Mouse (Mus musculus): ENCODE results near the gene Rasa4. TPM values are rescaled to one million over a fixed set of nuclear protein-coding genes. Genes with fewer than 3 reads are reported as not detected.
"Not testable (repeated sequence)": the region's sequence is repeated elsewhere in the genome, so short reads cannot be mapped to it uniquely, and the experiment has no call there.

The Rasa4 gene
- total RNA-seq, 2 experiments from 2014 or later = 14.6 to 15.3 TPM

DNA sequence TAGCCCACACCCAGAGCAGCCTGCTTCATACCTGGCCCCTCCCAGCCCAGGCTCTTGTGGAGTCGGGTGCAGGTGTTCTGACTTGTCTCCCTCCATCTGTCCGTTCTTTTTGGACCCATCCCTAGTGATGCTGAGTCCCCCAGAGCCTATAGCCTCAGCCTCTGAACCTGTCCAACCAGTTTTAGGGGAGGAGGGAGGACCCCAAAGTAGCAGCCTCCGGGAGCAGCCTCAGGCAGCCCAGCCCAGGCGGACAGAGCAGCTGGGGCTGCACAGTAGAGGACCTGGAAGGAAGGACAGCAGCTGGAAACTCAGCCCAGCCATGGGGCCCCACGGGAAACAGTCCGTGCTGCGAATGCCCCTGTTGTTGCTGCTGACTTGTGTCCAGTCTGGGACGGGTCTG lies 26.6 kb upstream of the Rasa4 start:
- intact Hi-C loops (cut with DNase I; ENCODE audit: low total_unique reads) = loop anchor here (5.0 to 10.0 kb wide), 2 partner anchors 75 to 162 kb away; partner anchors contain the start of gene Zp3
- DNase-seq = no peak

DNA sequence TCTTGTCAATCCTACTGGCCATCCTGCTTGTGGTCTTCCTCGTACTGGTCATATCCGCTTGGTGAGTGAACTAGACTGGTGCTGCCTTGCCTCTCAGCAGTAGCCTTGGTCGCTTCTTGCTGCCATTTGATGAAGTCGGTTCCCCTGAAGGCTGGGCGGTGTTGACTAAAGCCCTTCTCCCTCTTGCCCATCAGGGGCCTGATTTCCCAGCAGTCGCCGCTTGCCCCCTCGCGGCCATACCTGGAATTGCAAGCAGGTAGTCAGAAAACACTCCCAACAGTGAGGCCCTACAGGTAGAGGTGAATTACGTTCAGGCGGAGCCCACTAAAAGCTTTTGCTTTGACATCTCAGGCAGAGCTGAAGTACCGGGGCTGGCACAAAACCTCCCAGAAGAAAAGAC lies 22.1 kb upstream of the Rasa4 start:
- peak; percentile 82 for DNase-seq
- intact Hi-C loops (cut with DNase I; ENCODE audit: low total_unique reads) = no loop called here

DNA sequence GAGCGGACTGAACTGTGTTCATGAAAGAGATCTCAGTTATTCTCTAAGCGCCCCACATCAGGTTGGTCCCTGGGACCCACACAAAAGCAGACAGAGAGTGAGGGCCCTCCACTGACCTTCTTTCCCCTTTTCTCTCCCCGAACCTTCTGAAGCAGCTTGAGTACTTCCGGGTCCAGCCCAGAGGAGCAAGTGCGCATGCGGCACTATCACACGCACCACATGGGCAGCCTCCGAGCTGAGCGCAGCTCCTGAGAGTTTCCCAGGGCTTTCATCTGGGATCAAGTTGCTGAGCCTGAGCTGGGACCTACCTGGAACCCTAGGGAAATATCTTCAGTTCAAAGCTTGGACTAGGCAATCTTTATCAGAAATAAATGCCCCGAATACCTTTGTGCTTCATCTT lies 19.8 kb upstream of the Rasa4 start:
- no peak for DNase-seq
- intact Hi-C loops (cut with DNase I; ENCODE audit: low total_unique reads) = no loop called here

DNA sequence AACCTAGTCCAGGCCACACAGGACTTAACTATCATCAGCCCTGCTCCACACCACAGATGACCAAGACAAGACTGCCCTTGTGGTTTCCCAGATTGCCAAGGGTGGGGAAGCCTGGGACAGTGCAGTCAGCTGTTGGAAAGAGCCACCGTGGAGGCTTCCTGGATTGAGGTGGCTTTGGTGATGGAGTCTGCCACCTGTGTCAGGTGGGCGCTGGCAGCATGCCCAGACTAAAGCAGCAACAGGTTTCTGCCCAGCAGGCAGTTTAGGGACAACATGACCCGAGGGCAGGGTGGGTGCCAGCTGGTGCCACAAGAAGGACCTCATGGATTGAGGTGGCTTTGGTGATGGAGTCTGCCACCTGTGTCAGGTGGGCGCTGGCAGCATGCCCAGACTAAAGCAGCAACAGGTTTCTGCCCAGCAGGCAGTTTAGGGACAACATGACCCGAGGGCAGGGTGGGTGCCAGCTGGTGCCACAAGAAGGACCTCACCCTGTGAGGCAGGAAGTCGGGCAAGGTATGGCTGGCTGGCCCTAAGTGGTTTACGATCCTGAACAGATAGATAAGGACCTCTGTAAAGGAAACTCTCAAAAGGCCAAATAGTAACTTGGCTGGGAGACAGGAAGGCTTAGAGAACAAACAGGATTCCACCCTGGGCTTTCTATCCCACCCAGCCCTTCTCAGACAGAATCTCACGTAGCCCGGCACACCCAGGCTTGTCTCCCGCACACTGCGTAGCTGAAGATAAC lies 17.1 kb upstream of the Rasa4 start:
- intact Hi-C loops (cut with DNase I; ENCODE audit: low total_unique reads); DNase-seq: not testable (repeated sequence)

DNA sequence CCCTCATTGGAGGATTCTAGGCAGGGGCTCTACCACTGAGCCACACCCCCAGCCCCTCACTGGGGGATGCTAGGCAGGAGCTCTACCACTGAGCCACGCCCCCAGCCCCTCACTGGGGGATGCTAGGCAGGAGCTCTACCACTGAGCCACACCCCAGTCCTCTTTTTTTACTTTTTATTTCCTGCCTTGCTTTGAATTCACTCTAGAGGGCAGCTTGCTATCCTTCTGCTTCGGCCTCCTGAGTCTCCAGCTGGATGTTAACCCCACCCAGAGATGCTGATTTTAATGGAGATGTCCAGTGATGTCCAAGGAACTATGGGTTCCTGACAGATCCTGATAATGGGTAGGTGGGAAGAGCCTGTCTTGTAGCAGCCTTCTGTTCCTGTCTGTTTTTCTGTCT lies 14.3 kb upstream of the Rasa4 start:
- DNase-seq = no peak
- intact Hi-C loops (cut with DNase I; ENCODE audit: low total_unique reads) = no loop called here

DNA sequence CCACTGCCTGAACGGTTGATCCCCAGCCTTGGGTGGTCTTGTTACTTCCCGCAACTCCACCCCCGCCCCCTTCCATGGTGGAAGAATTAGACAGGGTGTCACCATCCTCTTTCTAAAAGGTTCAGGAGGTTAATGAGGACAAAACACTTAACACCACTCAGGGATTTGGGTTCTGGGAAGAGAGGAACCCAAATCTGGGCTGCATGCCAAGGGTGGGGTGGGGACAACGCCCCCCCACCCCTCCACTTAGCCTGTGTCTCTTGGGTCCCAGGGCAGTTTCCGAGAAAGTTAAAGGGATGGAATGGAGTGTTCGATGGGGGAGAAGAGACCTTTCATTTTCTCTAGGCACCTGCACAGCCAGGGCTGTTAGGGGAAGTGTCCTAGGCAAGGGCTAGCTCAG lies 10.7 kb upstream of the Rasa4 start:
- intact Hi-C loops (cut with DNase I; ENCODE audit: low total_unique reads) = no loop called here
- DNase-seq = no peak

DNA sequence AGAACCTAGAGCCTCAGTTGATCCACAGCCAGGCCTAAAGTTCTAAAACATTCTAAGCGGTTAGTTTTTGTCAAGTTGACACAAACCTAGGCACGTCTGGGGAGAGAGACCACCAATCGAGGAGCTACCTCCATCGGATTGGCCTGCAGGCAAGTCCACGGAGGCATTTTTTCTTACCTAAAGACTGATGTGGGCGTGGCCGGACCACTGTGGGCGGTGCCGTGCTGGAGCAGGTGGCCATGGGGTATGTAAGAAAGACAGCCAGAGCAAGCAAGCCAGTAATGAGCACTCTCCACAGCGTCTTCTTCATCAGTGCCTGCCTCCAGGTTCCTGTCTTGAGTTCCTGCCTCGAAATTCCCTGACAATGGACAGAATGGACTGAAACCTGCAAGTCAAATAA lies 10.2 kb upstream of the Rasa4 start:
- intact Hi-C loops (cut with DNase I; ENCODE audit: low total_unique reads) = no loop called here

DNA sequence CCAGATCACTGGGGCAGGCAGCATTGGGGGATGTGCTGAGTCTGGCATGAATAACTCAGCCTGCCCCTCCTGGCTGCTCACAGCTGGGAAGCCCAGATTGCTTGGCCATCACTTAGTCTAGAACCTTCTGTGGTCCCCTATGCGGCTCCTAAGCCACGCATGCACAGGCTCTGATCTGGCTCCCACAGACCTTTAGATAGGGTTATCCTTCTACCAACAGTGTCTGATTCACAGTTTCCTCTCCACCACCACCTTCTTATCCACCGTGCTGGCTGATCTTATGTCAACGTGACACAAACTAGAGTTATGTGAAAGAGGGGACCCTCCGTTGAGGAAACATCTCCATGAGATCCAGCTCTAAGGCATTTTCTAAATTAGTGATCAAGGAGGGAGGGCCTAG lies 8.6 kb upstream of the Rasa4 start:
- intact Hi-C loops (cut with DNase I; ENCODE audit: low total_unique reads) = no loop called here
- DNase-seq = no peak

More for the DNA sequence above, 10.2 kb upstream of the Rasa4 start:
- no peak for DNase-seq

DNA sequence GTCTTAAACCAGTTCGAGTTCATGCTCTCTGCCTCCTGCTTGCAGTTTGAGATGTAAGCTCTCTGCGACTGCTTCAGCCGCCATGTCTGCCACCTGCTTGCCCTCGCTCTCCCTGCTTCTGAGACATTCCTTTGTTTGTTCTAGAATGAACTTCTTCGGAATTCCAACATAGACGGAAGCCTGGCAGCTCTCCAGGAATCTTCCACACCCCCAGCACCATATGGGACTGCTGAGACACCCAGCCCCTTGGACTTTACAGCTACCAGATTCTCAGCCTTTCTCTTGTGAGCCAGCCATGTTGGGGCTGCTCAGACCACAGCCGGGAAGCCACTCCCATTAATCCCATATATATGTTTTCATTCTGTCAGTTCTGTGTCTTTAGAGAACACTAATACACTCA lies 7.4 kb upstream of the Rasa4 start:
- intact Hi-C loops (cut with DNase I; ENCODE audit: low total_unique reads) = no loop called here

DNA sequence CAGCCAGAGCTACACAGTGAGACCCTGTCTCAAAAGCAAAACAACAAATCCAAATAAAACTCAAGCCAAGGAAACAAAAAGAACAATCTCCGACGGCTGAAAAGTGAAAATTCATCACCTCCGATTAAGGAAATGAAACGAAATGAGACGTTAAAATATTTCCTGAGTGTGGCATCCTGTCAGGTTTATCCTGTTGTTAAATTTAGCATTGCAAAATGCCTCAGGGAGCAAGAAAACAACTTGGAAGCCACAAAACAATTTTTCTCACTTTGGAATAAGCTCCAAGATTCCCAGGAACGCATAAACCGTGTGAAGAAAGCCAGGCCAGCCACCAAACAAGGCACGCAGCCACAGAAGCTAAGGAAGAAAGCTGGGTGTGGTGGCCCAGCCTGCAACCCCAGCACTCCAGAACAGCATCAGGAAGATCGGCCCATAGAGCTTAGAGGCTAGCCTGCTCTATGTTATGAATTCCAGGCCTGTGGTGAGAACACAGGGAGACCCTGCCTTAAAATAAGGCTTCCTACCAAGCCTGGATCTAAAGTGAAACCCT lies 6.6 kb upstream of the Rasa4 start:
- no peak for DNase-seq
- intact Hi-C loops (cut with DNase I; ENCODE audit: low total_unique reads) = no loop called here

More for the DNA sequence above, 7.4 kb upstream of the Rasa4 start:
- no peak for DNase-seq

DNA sequence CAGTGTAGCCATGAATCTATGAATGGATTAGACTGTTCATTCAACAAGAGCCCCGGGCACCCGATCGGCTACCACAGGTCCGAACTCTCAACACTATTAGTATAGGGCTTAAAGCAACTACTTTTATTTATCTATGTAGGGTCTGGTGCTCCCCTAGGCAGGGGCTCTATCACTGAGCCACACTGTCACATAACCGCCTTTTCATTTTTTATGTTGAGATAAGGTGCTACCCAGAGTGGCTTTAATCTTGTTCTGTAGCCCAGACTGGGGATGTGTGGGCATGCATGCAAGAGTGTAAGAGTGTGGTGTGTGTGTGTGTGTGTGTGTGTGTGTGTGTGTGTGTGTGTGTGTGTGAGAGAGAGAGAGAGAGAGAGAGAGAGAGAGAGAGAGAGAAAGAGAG lies 5.6 kb upstream of the Rasa4 start:
- intact Hi-C loops (cut with DNase I; ENCODE audit: low total_unique reads) = no loop called here
- DNase-seq = no peak

DNA sequence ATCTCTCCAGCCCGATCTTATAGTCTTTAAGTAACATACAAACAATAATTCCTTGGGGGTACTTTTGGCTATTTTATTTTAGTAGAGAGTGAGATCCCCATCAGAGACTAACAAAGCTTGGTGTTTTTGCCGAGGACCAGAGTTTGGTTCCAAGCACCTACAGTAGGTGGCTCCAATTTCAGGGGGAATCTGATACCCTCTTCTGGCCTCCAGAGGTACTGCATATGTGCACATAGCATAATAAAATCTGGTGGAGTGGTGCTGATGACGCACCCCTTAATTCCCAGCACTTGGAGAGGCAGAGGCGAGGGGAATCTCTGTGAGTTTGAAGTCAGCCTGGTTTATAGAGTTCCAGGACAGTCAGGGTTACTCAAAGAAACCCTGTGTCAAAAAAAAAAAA lies 1.4 kb upstream of the Rasa4 start:
- DNase-seq = no peak
- intact Hi-C loops (cut with DNase I; ENCODE audit: low total_unique reads) = no loop called here

DNA sequence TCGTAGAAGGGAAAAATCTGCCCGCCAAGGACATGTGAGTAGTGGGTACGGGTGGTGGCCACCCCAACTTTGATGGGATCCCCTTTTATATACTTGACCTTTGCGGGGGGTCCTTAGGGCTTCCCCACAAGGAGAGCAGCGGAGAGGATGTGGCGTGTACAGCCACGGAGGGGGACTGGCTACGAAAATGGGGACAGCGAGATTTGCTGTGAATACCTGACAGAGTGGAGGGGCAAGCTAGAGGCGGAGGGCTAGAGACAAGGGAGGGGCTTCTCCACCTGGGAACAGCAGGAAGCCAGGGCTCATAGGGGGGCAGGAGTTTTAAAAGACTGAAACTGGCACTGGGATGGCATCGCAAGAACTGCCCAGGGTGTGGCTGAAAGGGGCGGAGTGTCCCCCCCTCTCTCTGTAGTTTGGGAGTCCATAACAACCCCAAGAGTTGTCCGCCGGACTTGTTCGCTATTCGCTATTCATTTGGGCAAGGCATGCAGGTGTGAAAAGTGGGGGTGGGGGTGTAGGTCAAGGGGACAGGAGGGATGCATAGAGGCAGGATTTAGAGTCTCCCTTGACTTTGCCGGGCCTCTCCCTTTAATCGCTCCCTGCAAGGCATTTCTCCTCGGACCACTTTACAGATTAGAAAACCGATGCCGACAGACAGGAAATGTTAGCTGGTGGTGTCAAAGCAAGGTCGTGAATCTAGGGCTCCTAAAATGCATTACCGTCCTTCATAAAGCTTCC lies 597 bp downstream of the Rasa4 start:
- DNase-seq = no peak
- intact Hi-C loops (cut with DNase I; ENCODE audit: low total_unique reads) = no loop called here

DNA sequence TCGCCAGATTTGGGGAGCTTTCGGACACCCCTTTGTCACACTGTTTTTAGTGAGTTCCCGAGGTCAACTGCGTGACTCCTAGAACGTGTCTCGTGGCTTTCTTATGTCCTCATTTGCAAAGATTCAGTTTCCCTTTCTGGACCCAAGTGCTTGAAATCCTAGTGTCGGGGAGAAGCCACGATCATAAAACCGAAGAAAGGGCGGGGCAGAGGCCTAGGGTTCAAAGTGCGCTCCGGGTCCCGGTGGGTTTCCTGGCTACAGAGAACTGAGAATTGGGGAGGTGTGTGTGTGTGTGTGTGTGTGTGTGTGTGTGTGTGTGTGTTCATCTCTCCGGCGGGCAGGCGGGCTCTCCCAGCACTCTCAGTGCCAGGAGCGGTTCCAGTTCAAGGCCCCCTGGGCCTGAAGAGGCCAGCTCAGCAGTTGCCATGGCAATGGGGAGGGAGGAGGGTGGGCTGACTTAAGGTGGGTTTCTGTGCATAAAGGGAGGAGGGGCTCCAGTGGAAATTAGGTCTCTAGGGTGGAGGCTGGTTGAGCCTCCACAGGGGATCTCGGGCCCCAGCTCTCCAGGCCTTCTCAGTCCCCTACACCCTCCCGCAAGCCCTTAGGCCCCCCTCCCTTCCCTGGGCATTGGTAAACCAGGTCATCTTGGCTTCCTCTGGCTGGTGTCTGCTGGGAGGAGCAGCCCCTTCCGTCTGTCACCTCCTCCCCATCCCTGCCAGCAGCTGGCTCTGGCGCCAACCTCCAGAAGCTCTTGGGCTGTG lies 1.4 kb downstream of the Rasa4 start:
- intact Hi-C loops (cut with DNase I; ENCODE audit: low total_unique reads) = no loop called here
- peak; percentile 67 for DNase-seq

DNA sequence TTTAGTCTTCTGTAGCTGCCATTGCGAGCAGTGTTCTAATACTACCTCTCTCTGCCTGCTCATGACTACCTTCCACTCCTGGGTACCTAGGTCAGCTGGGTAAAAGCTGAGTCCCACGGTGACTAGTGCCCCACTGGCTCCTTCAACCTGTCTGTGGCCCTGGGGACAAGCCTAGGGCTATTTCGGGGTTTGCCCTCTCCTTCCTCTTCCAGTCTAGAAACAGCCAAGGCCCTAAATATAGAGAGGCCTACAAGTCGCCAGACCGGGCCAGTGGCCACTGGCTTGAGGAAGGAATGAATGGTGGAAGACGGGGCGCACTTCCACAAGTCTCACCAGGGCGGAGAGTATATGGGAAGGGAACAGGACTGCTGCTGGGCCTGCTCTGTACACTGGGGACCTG lies 2.6 kb downstream of the Rasa4 start:
- peak; percentile 28 for DNase-seq
- intact Hi-C loops (cut with DNase I; ENCODE audit: low total_unique reads) = no loop called here

DNA sequence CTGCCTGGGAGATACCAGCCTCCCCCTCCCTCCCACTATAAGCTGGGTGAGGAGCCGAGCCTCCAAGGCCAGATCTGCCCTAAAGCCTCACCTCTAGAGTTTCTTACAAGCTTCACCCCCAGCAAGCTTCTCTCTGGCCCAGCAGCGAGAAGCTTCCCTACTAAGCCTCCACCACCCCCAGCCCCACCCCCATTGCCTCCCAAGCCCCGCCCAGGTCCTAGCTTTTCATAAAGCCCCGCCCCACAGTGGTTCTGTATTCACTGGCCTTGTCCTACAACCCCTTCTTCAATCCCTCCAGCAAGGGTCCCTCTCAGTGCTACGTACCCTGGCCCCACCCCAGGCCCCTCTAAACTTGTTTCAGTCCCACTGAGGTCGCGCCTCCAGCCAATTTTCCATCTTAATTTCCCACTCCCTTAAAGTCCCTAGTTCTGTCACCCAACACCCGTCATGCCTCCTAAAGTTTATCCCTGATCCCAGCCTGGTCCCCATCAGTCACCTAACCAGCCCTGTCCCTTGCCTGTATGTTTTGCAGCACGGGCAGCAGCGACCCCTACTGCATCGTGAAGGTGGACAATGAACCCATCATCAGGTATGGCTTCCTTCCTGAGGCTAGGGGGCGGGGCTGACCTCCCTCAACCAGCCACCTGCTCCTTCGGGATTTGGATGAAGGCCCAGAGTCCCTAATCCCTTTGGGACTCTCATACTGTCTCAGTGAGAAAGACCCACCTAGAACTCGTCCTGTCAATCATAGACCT lies 5.3 kb downstream of the Rasa4 start:
- DNase-seq = no peak
- intact Hi-C loops (cut with DNase I; ENCODE audit: low total_unique reads) = no loop called here

DNA sequence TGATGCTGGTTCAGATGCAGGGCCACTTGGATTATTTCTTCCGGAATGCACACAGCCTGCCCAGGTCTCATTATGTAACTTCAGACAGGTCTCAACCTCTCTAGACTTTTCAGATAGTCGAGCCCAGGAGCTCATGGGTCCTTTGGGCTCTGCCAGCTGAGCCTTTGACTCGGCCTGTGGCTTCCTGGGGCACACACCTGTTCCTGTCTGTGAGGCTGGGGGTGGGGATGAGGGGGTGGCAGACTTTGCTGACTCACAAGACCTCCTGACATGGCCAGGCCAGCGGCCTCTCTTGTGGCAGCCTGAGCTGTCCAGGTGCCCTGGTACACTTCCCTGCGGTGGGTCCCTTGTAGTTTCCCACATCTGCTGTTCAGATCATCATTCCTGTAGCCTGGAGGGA lies 8.2 kb downstream of the Rasa4 start:
- intact Hi-C loops (cut with DNase I; ENCODE audit: low total_unique reads) = no loop called here
- DNase-seq = no peak

DNA sequence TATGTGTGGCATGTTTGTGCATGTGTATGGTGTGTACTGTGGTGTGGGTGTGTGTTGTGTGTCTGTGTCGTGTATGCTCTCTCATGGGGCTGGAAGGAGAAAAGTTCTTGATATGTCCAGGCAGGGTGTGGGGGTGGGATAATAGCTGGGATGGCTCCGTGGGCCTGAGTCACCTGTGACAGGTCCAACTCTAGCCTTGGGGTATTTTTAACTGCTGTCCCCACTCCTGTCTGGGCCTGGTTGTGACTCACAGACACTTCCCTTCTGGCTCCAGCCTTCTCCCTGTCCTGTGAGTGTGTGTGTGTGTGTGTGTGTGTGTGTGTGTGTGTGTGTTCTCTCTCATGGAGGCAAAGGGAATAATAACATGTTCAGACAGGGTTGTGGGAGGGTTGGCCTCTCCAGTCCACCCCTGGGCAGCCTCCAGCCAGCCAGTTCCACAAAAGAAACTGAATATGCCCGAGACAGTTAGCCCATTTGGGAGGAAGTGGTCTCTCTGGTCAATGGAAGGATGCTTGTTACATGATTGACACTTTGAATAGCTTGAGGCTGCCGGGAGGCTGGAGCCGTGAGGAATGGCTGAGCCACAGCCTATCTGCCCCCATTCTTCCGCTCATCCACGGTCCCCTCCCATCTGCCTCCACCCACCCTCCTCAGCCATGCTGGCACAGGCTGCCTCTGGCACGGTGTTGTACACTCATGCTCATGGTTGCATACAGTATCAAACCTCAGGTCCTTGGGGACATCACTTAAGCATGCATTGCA lies 10.7 kb downstream of the Rasa4 start:
- intact Hi-C loops (cut with DNase I; ENCODE audit: low total_unique reads) = no loop called here
- no peak for DNase-seq

DNA sequence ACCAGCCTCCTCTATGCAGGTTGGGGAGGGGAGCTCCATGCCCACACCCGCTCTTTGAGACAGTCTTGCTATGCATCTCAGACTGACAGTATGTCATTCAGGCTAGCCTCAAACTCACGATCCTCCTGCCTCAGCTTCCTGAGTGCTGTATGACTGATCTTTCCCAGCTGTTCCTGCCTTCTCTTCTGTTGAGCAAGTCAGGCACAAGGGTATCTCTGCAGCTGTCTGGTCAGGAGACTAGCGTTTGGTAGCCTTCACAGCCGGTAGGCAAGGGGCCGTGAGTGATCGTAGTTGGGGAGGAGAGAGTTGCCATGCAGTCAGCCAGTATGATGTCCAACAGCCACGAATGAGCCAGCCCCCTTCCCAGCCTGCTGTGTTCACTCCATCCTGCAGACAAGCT lies 11.4 kb downstream of the Rasa4 start:
- DNase-seq = no peak
- intact Hi-C loops (cut with DNase I; ENCODE audit: low total_unique reads) = no loop called here
